ENCODE assay signal across 10 mouse cellular contexts in the genomic region with DNA sequence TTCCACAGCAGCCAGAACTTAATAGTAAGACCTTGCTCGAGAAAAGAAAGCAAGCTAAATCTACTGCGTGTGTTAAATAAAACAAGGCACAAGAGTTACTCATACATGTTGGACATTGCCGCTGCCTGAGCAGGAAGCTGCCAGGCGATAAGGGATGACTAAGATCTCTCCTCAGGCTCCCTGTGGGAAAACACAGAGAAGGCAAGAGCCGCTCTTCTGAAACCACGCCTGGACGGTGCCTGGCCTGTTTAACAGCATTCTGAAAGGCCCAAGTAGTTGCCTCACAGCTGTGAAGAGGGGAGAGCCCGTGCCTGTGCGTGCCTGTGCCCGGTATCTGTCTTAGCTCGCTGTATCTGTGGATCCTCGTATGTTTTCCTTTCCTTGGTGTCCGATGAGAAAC. TPM values are rescaled to one million over a fixed set of nuclear protein-coding genes. Genes with fewer than 3 reads are reported as not detected.
DNase-seq lines count a peak whose midpoint lies in the region; ATAC-seq lines count a peak whose summit lies in the region.
"Had no signal": no experiment of that assay in that cellular context is flagged by ENCODE, and none has a peak within 500 bp of the region (broad histone marks: within the 10 kb centered on the region; RNA-seq: fewer than 3 reads in every experiment).

No protein-coding gene starts in this region.

- no peaks in the 10 kb centered on the region for H3K4me1 ChIP-seq in midbrain, embryonic 11.5 days (ENCODE audit: control insufficient read depth, insufficient read depth, low read length)
- H3K4me1 ChIP-seq in midbrain, embryonic 13.5 days (replicated peaks): no peaks in the 10 kb centered on the region
- peaks cover 20% of the 10 kb centered on the region for H3K4me1 ChIP-seq in embryonic facial prominence, embryonic 15.5 days
- H3K4me1 ChIP-seq in stomach, embryonic 16.5 days (ENCODE audit: control insufficient read depth, insufficient read depth, low read length): peaks cover 12% of the 10 kb centered on the region; the same call in 1 of the 2 replicates
- H3K4me1 ChIP-seq in forebrain, embryonic 13.5 days: 0 out of 2 replicates have a peak, but pooled peaks cover 2% of the 10 kb centered on the region
- H3K4me1 ChIP-seq: neural tube, embryonic 13.5 days had no signal

- 81% methylated on average over 13 of the region's 13 CpGs for WGBS in midbrain, embryonic 11.5 days
- WGBS in midbrain, embryonic 13.5 days: 86% methylated on average over 13 of the region's 13 CpGs
- 57% methylated on average over 13 of the region's 13 CpGs for WGBS in embryonic facial prominence, embryonic 15.5 days
- WGBS in stomach, embryonic 16.5 days: 43% methylated on average over 13 of the region's 13 CpGs
- 89% methylated on average over 13 of the region's 13 CpGs for WGBS in forebrain, embryonic 13.5 days

- H3K27ac ChIP-seq in midbrain, embryonic 11.5 days (ENCODE audit: low read depth, low read length): no peak overlapping the region
- no peak overlapping the region for H3K27ac ChIP-seq in midbrain, embryonic 13.5 days
- peak overlapping the region; percentile 63; the same call in 1 of the 2 replicates for H3K27ac ChIP-seq in embryonic facial prominence, embryonic 15.5 days (replicated peaks)
- H3K27ac ChIP-seq in stomach, embryonic 16.5 days (ENCODE audit: low read length): peak overlapping the region; percentile 93
- no peak overlapping the region for H3K27ac ChIP-seq in forebrain, embryonic 13.5 days
- H3K27ac ChIP-seq: neural tube, embryonic 13.5 days had no signal

- no peak overlapping the region for H3K9ac ChIP-seq in midbrain, embryonic 11.5 days (ENCODE audit: low read length)
- H3K9ac ChIP-seq in midbrain, embryonic 13.5 days (replicated peaks): no peak overlapping the region
- no peak overlapping the region for H3K9ac ChIP-seq in embryonic facial prominence, embryonic 15.5 days
- H3K9ac ChIP-seq in stomach, embryonic 16.5 days (ENCODE audit: low read length): peak overlapping the region; percentile 31
- no peak overlapping the region for H3K9ac ChIP-seq in forebrain, embryonic 13.5 days
- H3K9ac ChIP-seq: neural tube, embryonic 13.5 days had no signal

- peak; percentile 17 for DNase-seq in midbrain, embryonic 11.5 days (ENCODE audit: low spot score, missing footprints)
- peak; percentile 50 for DNase-seq in heart, postnatal 4 days
- no peak for DNase-seq in cerebellum, postnatal 10 days

- H3K9me3 ChIP-seq in midbrain, embryonic 11.5 days (ENCODE audit: control insufficient read depth, low read length): no peaks in the 10 kb centered on the region
- H3K9me3 ChIP-seq in midbrain, embryonic 13.5 days: no peaks in the 10 kb centered on the region
- H3K9me3 ChIP-seq in embryonic facial prominence, embryonic 15.5 days (replicated peaks): no peaks in the 10 kb centered on the region
- no peaks in the 10 kb centered on the region for H3K9me3 ChIP-seq in stomach, embryonic 16.5 days (replicated peaks; ENCODE audit: control insufficient read depth, low read length)
- no peaks in the 10 kb centered on the region for H3K9me3 ChIP-seq in forebrain, embryonic 13.5 days (replicated peaks)
- H3K9me3 ChIP-seq: neural tube, embryonic 13.5 days had no signal

- ATAC-seq in midbrain, embryonic 11.5 days (ENCODE audit: low FRiP score): no peak
- ATAC-seq in midbrain, embryonic 13.5 days: no peak
- ATAC-seq in embryonic facial prominence, embryonic 15.5 days (ENCODE audit: insufficient number of reproducible peaks, low FRiP score, low TSS enrichment, low read depth): no peak
- peak; percentile 78 for ATAC-seq in stomach, embryonic 16.5 days (ENCODE audit: insufficient read depth, low FRiP score)
- no peak for ATAC-seq in forebrain, embryonic 13.5 days
- no peak for ATAC-seq in monocyte, adult 5-6 weeks (replicated peaks; ENCODE audit: insufficient number of reproducible peaks, low FRiP score, low TSS enrichment, poor library complexity, severe bottlenecking)
- ATAC-seq: forebrain, embryonic 16.5 days had no signal

- H3K36me3 ChIP-seq in midbrain, embryonic 11.5 days (ENCODE audit: control insufficient read depth, insufficient read depth, low read length): no peaks in the 10 kb centered on the region
- no peaks in the 10 kb centered on the region for H3K36me3 ChIP-seq in midbrain, embryonic 13.5 days
- H3K36me3 ChIP-seq in embryonic facial prominence, embryonic 15.5 days: no peaks in the 10 kb centered on the region
- no peaks in the 10 kb centered on the region for H3K36me3 ChIP-seq in stomach, embryonic 16.5 days (ENCODE audit: control insufficient read depth, insufficient read depth, low read length)
- H3K36me3 ChIP-seq in forebrain, embryonic 13.5 days (ENCODE audit: poor library complexity, severe bottlenecking): no peaks in the 10 kb centered on the region
- H3K36me3 ChIP-seq: neural tube, embryonic 13.5 days had no signal

- no peaks in the 10 kb centered on the region for H3K27me3 ChIP-seq in midbrain, embryonic 11.5 days (ENCODE audit: control insufficient read depth, insufficient read depth, low read length)
- no peaks in the 10 kb centered on the region for H3K27me3 ChIP-seq in midbrain, embryonic 13.5 days
- H3K27me3 ChIP-seq in embryonic facial prominence, embryonic 15.5 days: no peaks in the 10 kb centered on the region
- no peaks in the 10 kb centered on the region for H3K27me3 ChIP-seq in stomach, embryonic 16.5 days (ENCODE audit: control insufficient read depth, insufficient read depth, low read length)
- no peaks in the 10 kb centered on the region for H3K27me3 ChIP-seq in forebrain, embryonic 13.5 days
- H3K27me3 ChIP-seq: neural tube, embryonic 13.5 days had no signal

- H3K4me3 ChIP-seq in midbrain, embryonic 11.5 days (ENCODE audit: low read depth, low read length): no peak overlapping the region
- no peak overlapping the region for H3K4me3 ChIP-seq in midbrain, embryonic 13.5 days (replicated peaks)
- H3K4me3 ChIP-seq in embryonic facial prominence, embryonic 15.5 days (replicated peaks): no peak overlapping the region
- H3K4me3 ChIP-seq in stomach, embryonic 16.5 days (replicated peaks; ENCODE audit: low read length): no peak overlapping the region
- H3K4me3 ChIP-seq in forebrain, embryonic 13.5 days: no peak overlapping the region
- H3K4me3 ChIP-seq: neural tube, embryonic 13.5 days had no signal

- no peak overlapping the region for H3K4me2 ChIP-seq in midbrain, embryonic 11.5 days
- H3K4me2 ChIP-seq in midbrain, embryonic 13.5 days (replicated peaks): no peak overlapping the region
- H3K4me2 ChIP-seq in embryonic facial prominence, embryonic 15.5 days (replicated peaks): no peak overlapping the region
- peak overlapping the region; percentile 13; the same call in 1 of the 2 replicates for H3K4me2 ChIP-seq in stomach, embryonic 16.5 days (ENCODE audit: low read depth, low read length)
- no peak overlapping the region for H3K4me2 ChIP-seq in forebrain, embryonic 13.5 days
- H3K4me2 ChIP-seq: neural tube, embryonic 13.5 days had no signal

RNA-seq across cellular contexts. Expression of a gene that starts 17.2 kb away (rescaled TPM):
- polyA plus RNA-seq in midbrain, embryonic 11.5 days (2014; fragmentation: Nextera tagmentation; extraction: Ambion mirVana): 194 and 208 TPM in 2 replicates
- 168 and 178 TPM in 2 replicates for polyA plus RNA-seq in midbrain, embryonic 13.5 days (2015; fragmentation: Nextera tagmentation; extraction: Ambion mirVana)
- 163 and 171 TPM in 2 replicates for polyA plus RNA-seq in embryonic facial prominence, embryonic 15.5 days (2015; fragmentation: Nextera tagmentation; extraction: Ambion mirVana)
- 10 to 100 TPM; 77.6 to 81.1 TPM for total RNA-seq in heart, postnatal 4 days (2021)
- polyA plus RNA-seq in stomach, embryonic 16.5 days (2015; fragmentation: Nextera tagmentation; extraction: Ambion mirVana): 165 and 167 TPM in 2 replicates
- polyA plus RNA-seq in forebrain, embryonic 13.5 days (2015; fragmentation: Nextera tagmentation; extraction: Ambion mirVana): 156 and 158 TPM in 2 replicates
- 298 to 398 TPM (median 324 TPM) in 3 replicates for total RNA-seq in monocyte, adult 5-6 weeks (2017)

Comparison
In these comparisons a context has a peak if more than half of its experiments do, and no peak if none do; other contexts are left out.
1. DNase-seq: peak in midbrain, embryonic 11.5 days (single experiment) and heart, postnatal 4 days (single experiment); none in cerebellum, postnatal 10 days (0 of 2).
2. H3K27ac ChIP-seq: peak in embryonic facial prominence, embryonic 15.5 days (single experiment) and stomach, embryonic 16.5 days (single experiment); none in midbrain, embryonic 11.5 days (single experiment), midbrain, embryonic 13.5 days (single experiment) and forebrain, embryonic 13.5 days (single experiment).